Mouse (Mus musculus) bone marrow, adult 2 months (tissue): ENCODE measurements around the gene Pip4k2a.

Experiments
- CTCF ChIP-seq: fragments of 200-500 bp; IDR thresholded peaks from 2 replicates; pipeline ENCODE4 v1.5.1; 2011; ENCODE audit warnings: low read length, control low read depth; ENCODE audit not compliant: control insufficient read depth, insufficient read depth
- POLR2A ChIP-seq: fragments of 200-500 bp; IDR thresholded peaks from 2 replicates; pipeline ENCODE4 v1.6.1; 2011; ENCODE audit warnings: low read depth, mild to moderate bottlenecking, control low read depth, low read length, borderline replicate concordance; ENCODE audit not compliant: control insufficient read depth

- TF ChIP-seq POLR2A (no peak), CTCF (no peak)
Observed at GRCm38 (mm10) chr2:18914750-18915149, 83.2 kb downstream of the Pip4k2a start.
